Mouse (Mus musculus) lung, postnatal 0 days (tissue): ENCODE measurements around the gene H2-DMb2.

ENCODE experiments used
- CTCF ChIP-seq: IDR thresholded peaks from 2 replicates; pipeline ENCODE4 v1.5.1; 2016; ENCODE audit warnings: antibody characterized with exemption, mild to moderate bottlenecking
- EP300 ChIP-seq: IDR thresholded peaks from 2 replicates; pipeline ENCODE4 v1.6.1; 2016; ENCODE audit warnings: antibody characterized with exemption, mild to moderate bottlenecking, control low read depth

GRCm38 (mm10) chr17:34120180-34120723 lies 22.9 kb upstream of the H2-DMb2 start:
- no peak for TF ChIP-seq CTCF
- TF ChIP-seq EP300 = no peak; the same call in 1 of the 2 replicates
